Mouse (Mus musculus) C2C12 (cell line): ENCODE results near the gene Nprl2.

Experiments used
- CTCF ChIP-seq: IDR thresholded peaks from one replicate; pipeline ENCODE4 v1.5.1; 2011; ENCODE audit not compliant: control insufficient read depth, insufficient read depth, insufficient read length
- FOSL1 ChIP-seq: IDR thresholded peaks from one replicate; pipeline ENCODE4 v1.8.0; 2011; ENCODE audit warnings: mild to moderate bottlenecking, low read length; ENCODE audit not compliant: poor library complexity, insufficient read depth, severe bottlenecking
- MYOD1 ChIP-seq: IDR thresholded peaks from one replicate; pipeline ENCODE4 v1.6.1; 2011; ENCODE audit warnings: low read depth; ENCODE audit not compliant: control insufficient read depth, insufficient read length
- USF1 ChIP-seq: IDR thresholded peaks from one replicate; pipeline ENCODE4 v1.6.1; 2011; ENCODE audit warnings: low read depth, mild to moderate bottlenecking, control low read depth, moderate library complexity

DNA sequence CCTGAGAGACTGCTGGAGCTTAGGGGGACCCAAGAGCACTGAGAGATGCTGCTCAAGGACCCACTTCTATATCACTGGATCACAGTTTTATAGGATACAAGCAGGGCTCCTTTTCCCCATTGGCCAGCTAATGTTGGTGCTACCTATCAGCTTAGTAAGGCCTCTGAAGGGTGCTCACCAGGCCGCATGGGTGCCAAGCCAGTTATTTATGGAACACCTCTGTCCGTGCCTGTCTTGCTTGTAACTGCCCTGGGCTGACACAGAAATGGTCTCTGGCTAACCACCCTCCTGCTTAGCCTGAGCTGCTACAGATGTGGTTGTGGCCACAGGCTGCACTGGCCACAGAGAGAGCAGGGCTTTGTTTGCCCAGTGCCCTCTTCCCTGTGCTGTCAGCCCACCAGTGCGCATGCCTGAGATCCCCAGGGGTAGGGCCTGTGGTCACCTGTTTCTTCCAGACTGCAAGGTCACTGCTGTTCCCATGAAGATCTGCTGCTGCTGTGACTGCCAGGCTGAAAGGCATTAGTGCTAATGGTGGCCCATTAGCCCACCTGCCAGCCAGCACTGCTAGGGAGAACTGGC is 41.2 kb upstream of the Nprl2 start:
- no peak for TF ChIP-seq CTCF
- TF ChIP-seq FOSL1 = no peak
- TF ChIP-seq MYOD1 = no peak
- no peak for TF ChIP-seq USF1
